Mouse (Mus musculus) hematopoietic stem cell, adult 5-6 weeks (primary cell): ENCODE results near the gene Hist3h2ba. TPM values are rescaled to one million over a fixed set of nuclear protein-coding genes. Genes with fewer than 3 reads are reported as not detected.

ENCODE experiments used
- ATAC-seq, 2 experiments: fragments of 125-278 bp in 1 of 2; replicated peaks in 1 of 2; 2 replicates each; pipeline ENCODE4 v1.8.0; 2016 to 2017; ENCODE audit warnings: inconsistent platforms in 2 of 2, mild to moderate bottlenecking in 2 of 2, moderate number of reproducible peaks in 2 of 2, low read depth in 1 of 2, moderate TSS enrichment in 1 of 2; ENCODE audit not compliant: low FRiP score in 2 of 2, poor library complexity in 2 of 2, severe bottlenecking in 2 of 2, insufficient read depth in 1 of 2, low TSS enrichment in 1 of 2
- total RNA-seq: library from RNA; stranded (forward); fragments of 172-1452, 232-1000 nt; gene quantifications from 2 replicates; pipeline ENCODE4 v1.2.3, GENCODE M21; 2017

The Hist3h2ba gene
- total RNA-seq, 1 experiment from 2014 or later: 2.0 TPM

GRCm38 (mm10) chr11:58957226-58957914 is 8.7 kb downstream of the Hist3h2ba start:
- ATAC-seq: no peak

DNA sequence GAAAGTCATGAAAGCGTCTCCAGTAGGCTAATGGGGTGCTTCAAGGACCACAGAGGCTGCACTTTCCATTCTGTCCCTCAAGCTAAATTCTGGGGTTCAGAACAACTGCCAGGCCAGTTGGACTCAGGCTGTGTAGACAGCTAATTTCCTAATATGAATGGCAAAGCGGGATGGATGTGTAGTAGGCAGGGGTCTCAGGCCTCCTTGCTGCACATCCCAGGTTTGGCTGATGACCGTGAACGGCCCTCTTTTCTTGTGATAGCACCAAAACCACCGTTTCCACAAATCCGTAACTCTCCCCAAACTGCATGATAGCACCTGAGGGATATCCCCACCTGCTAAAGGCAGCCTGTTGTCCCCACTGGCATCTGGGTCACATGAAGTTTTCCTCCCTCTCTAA is 9.8 kb downstream of the Hist3h2ba start:
- ATAC-seq: no peak

- no peak for ATAC-seq
These were observed 10.6 kb downstream of the Hist3h2ba start for GRCm38 (mm10) chr11:58959186-58959825.

DNA sequence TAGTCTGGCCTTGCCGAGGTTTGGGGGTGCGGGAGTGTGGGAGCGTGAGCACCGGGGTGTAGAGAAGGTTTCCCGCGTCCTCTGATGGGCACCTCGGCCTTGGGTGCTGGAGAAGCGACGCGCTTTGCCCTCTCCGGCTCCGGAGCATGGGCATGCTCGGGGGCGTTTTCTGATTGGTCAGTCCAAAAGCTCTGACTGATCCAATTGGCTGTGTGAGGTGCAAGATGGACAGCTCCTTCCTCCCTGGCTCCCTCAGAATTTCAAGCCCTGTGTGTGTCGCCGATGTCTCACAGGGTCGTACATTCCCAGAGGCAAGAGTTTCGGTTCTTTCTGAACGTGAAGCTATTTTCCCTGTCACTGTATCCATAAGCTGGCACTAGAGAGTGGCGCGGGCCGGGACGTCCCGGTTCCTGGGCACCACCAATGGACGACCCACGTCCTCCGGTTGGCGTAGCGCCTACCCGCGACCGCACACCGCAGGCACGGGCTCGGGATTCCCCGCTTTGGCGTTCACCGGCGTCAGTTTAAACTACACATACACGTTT is 11.3 kb downstream of the Hist3h2ba start:
- ATAC-seq: peak; percentile 80 to 91

DNA sequence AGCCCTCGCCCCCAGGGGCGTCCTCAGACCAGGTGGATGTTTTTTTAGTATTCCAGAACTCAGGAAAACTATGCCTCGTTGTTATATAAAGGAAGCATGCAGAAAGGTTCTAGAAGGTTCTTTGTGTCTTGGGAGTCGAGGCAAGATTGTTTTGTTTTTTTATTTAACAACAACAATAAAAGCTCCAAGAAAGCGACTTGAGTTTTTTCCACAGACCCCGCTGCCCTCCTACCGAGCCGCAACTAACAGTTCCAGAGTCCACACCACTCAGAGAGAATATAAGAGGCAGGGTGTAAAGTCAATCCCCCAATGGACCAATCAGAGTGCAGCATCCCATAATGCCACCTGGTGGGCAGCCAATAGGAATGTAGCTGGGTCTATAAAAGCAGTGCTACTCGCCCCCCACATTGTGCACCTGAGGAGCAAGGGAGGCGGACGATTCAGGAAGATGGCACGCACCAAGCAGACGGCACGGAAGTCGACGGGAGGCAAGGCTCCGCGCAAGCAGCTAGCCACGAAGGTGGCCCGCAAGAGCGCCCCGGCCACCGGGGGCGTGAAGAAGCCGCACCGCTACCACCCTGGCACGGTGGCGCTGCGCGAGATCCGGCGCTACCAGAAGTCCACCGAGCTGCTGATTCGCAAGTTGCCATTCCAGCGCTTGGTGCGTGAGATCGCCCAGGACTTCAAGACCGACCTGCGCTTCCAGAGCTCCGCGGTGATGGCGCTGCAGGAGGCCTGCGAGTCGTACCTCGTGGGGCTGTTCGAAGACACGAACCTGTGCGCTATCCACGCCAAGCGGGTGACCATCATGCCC is 12.9 kb downstream of the Hist3h2ba start:
- no peak for ATAC-seq

DNA sequence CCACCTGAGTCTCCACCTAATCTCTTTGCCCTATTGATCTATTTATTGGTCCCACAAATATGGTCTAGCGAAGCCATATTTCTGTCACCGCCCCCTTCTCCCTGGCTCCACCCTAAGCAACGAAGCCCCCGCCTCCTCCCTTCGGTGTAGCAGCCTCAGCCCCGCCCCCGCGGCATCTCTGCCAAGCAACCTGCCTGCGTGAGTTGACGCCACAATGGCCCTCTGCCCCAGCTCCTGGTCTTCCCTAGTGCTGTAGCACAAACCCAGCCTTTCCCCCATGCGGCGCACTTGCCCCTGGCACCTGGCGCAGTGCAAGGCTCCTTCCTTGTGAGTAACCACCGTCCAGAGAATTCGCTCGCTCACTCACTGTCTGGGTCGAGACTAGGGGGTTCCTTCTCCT is 14.8 kb downstream of the Hist3h2ba start:
- no peak; a peak in 1 of 4 replicates for ATAC-seq

DNA sequence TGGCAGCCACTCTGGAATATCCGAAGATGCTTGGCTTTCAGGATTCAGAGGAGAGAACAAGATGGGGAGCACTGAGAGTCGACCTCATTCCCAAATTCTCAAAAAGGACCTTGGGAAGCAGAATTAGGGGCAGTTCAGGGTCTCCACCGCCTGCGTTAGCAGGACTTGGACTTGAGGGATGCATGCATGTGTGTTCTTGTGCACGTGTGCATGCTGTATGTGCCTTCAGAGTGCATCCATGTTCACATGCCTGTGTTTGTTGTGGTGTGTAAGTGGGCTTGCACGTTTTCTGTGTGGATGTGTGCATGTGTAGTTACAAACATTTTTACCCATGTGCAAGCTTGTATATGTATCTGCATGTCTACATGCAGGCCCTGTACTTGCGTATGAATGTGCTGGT is 15.5 kb downstream of the Hist3h2ba start:
- no peak for ATAC-seq

- ATAC-seq: no peak
These were observed 16.5 kb downstream of the Hist3h2ba start for GRCm38 (mm10) chr11:58965001-58965760.

- ATAC-seq: no peak; a peak in 1 of 4 replicates
These were observed 18.6 kb downstream of the Hist3h2ba start for GRCm38 (mm10) chr11:58967346-58967745.

DNA sequence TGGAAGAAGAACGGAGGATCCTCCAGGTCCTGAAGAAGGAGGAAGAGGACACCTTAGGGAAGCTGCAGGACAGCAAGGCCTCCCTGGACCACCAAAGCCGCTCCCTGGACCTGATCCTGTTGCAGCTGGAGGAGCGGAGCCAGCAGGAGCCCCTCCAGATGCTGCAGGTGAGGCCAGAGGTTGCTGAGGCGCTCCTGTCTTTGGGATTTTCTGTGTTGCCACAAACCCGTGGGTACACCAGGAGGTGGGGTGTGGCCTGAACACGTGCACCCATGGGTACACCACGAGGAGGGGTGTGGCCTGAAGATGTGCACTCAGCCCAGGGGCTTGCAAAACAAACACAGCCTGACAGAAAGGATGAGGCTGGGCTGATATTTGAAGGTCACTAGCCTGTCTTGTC is 19.8 kb downstream of the Hist3h2ba start:
- ATAC-seq: no peak

GRCm38 (mm10) chr11:58969027-58969426 is 20.3 kb downstream of the Hist3h2ba start:
- ATAC-seq: no peak

DNA sequence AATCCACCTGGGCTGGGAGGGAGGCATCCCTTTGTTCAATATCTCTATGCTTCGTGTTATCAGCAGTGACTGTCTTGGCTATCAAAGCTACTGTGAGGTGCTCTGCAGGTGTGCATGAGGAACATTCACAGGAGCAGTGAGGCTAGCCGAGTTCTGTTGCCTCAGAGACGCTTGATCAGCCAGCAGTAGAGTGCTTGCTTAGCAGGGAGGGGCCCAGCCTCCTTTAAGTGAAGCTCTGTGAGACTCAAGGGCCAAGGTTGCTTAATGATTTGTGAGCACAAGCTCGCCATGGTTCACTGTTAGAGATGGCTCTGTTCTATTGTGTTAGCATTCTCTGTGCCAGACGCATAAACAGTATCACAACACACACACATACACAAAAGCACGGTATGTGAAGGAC is 20.9 kb downstream of the Hist3h2ba start:
- no peak for ATAC-seq

GRCm38 (mm10) chr11:58970831-58971530 is 22.3 kb downstream of the Hist3h2ba start:
- no peak for ATAC-seq

DNA sequence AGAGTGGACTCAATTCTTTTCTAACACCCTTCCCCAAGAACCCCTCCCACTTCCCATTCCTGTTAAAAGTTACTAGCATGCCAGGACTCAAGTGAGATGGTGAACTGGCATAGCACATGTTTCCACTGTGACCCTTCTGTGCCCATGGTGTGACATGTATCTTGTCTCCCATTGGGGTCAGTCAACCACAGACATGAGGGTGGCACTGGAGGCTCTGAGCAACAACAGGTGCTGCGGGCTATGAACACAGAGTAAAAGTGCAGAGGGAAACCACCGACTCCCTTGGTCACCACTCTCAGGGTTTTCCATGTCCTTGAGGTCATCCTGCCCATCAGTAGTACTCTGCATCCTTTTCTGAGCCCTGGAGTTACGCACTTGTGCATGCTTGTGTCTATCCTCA is 23.1 kb downstream of the Hist3h2ba start:
- ATAC-seq: no peak

DNA sequence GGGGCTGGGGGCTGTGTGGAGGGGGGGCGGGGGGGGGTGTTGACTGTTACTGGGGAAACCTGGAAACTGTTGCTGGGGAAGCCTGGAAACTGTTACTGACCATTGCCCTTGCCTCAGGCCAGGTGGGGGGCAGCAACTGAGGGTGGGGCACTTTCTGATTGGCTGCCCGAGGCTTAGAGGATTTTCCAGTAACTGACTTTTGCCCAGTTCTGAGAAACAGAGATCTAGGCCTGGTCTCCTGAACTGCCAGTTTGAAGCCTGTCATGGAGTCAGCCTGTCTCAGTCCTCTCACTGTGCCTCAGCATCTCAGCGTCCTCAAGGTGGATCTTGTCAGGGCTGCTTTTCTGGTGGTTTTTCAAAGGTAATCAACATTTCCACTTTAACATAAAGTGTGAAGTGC is 25.7 kb downstream of the Hist3h2ba start:
- ATAC-seq: no peak

DNA sequence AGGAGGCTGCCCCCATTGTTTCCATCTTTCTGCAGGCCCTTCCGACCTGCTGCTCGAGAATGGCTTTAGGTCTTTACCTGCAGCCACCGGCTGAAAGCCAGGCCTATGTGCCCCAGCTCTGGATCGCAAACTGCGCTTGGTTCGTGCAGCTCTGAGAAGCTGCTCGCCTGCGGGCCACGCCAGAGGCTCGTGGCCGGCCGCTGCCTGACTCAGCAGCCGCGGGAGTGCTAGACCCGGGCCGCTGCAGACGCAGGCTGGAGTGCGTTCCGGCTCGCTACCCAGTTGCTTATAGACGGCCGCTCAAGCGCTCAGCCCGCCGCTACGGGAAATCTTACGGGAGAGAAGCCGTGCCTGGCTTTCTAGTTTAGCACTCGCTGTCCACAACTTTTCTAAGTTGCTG is 28.4 kb downstream of the Hist3h2ba start:
- ATAC-seq: peak in 1 of 2 experiments; percentile 27; a peak in 1 of 4 replicates

- ATAC-seq: 0 out of 4 replicates have a peak, but pooled peaks have one; percentile 6 to 13
These were observed 28.9 kb downstream of the Hist3h2ba start for GRCm38 (mm10) chr11:58977607-58978026.
